Mouse (Mus musculus) olfactory bulb, adult 2 months (tissue): Measurements from ENCODE around the gene Rapgef6. TPM values are rescaled to one million over a fixed set of nuclear protein-coding genes. Genes with fewer than 3 reads are reported as not detected.

ENCODE experiments used
- H3K27ac ChIP-seq: fragments of 200-500 bp; 2 replicates; pipeline ENCODE4 v1.5.1; 2012; ENCODE audit warnings: low read depth, low read length; ENCODE audit not compliant: insufficient read depth
- H3K4me1 ChIP-seq: fragments of 200-500 bp; 2 replicates; pipeline ENCODE4 v1.6.1; 2012; ENCODE audit warnings: low read length; ENCODE audit not compliant: control insufficient read depth, insufficient read depth
- H3K4me3 ChIP-seq: fragments of 200-500 bp; 2 replicates; pipeline ENCODE4 v1.5.1; 2012; ENCODE audit warnings: mild to moderate bottlenecking, low read depth, low read length, moderate library complexity; ENCODE audit not compliant: insufficient read depth
- CTCF ChIP-seq: fragments of 200-500 bp; IDR thresholded peaks from 2 replicates; pipeline ENCODE4 v1.5.1; 2012; ENCODE audit warnings: low read depth, mild to moderate bottlenecking, low read length, moderate library complexity; ENCODE audit not compliant: insufficient read depth
- POLR2A ChIP-seq: fragments of 200-500 bp; IDR thresholded peaks from 2 replicates; pipeline ENCODE4 v1.6.1; 2012; ENCODE audit warnings: mild to moderate bottlenecking, low read depth, low read length, moderate library complexity; ENCODE audit not compliant: insufficient read depth
- WGBS: fragments of 180-500 bp; shearing (Covaris S2); methylation state at CpG from one replicate; pipeline ENCODE4 v1.1.7; 2018; 5-methylcytosine and 5-hydroxymethylcytosine counted together
- polyA plus RNA-seq: library from polyadenylated mRNA; stranded (reverse); fragments of >200 nt; gene quantifications from 2 replicates; pipeline ENCODE4 v1.2.4, GENCODE M21; 2012; ENCODE audit warnings: low replicate concordance; ENCODE audit not compliant: missing spikeins, insufficient read depth, insufficient read length

Rapgef6 gene
- polyA plus RNA-seq, 1 experiment: not detected

GRCm38 (mm10) chr11:54731367-54731766, 208.7 kb downstream of the Rapgef6 start:
- Histone ChIP-seq H3K4me1 (peaks cover 13% of the 10 kb centered on the region), H3K27ac (no peak overlapping the region), H3K4me3 (no peak overlapping the region)
- TF ChIP-seq CTCF (no peak), POLR2A (no peak)
- 80% methylated on average over 7 of the region's 7 CpGs for WGBS

DNA sequence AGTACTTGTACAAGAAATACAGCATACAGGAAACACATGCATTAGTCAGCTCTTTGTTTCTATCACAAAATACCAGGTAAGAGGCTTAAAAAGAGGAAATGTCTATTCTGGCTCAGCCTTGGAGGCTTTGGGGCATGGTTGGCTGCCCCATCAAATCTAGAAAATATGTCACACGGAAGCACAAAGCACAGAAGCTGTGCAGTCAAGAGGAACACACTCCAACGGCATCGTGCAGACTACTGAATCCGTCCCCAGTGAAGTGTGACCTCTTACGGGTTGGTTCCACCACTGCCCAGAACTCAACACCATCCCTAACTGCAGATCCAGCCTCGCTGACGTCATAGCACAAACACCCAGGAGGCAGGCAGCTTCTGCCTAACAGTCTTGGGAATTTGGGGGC, 210.9 kb downstream of the Rapgef6 start:
- WGBS: 64% methylated on average over 7 of the region's 7 CpGs
- TF ChIP-seq POLR2A (no peak), CTCF (no peak)
- Histone ChIP-seq H3K27ac (no peak overlapping the region), H3K4me3 (no peak overlapping the region), H3K4me1 (peaks cover 10% of the 10 kb centered on the region)

GRCm38 (mm10) chr11:54735114-54735513, 212.5 kb downstream of the Rapgef6 start:
- TF ChIP-seq CTCF (no peak), POLR2A (no peak)
- Histone ChIP-seq H3K4me1 (peaks cover 10% of the 10 kb centered on the region), H3K4me3 (no peak overlapping the region), H3K27ac (no peak overlapping the region)
- WGBS: 59% methylated on average over 1 of the region's 1 CpGs

GRCm38 (mm10) chr11:54736903-54737302, 214.3 kb downstream of the Rapgef6 start:
- H3K4me3 ChIP-seq: no peak overlapping the region
- TF ChIP-seq POLR2A (no peak), CTCF (no peak)
- H3K27ac ChIP-seq: no peak overlapping the region
- peaks cover 10% of the 10 kb centered on the region for H3K4me1 ChIP-seq
- 93% methylated on average over 5 of the region's 5 CpGs for WGBS

GRCm38 (mm10) chr11:54739012-54739750, 216.5 kb downstream of the Rapgef6 start:
- WGBS: 98% methylated on average over 4 of the region's 4 CpGs
- no peak overlapping the region for H3K27ac ChIP-seq
- TF ChIP-seq CTCF (no peak), POLR2A (no peak)
- H3K4me1 ChIP-seq: peaks cover 5% of the 10 kb centered on the region
- H3K4me3 ChIP-seq: no peak overlapping the region

DNA sequence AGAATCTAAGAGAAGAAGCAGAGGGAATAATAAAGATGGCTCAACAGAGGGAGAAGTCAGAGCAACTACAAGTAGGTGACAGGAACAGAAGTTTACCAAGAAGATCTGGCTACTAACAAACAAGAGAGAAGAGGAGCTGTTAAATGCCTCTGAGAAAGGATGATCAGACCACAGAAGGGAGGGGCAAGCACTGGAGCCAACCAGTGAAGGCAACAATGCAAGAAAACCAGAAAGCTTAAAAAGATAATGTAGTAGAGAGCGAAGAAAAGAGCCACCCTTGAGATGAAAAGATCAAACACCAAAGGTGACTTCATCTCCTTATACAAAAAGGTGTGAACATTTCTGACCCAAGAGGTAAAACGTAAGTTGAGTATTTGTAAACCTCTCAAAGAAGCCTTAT, 218.7 kb downstream of the Rapgef6 start:
- Histone ChIP-seq H3K4me3 (no peak overlapping the region), H3K27ac (no peak overlapping the region), H3K4me1 (0 out of 2 replicates have a peak, but pooled peaks cover 2% of the 10 kb centered on the region)
- WGBS: 99% methylated on average over 2 of the region's 2 CpGs
- no peak for TF ChIP-seq CTCF
- no peak for TF ChIP-seq POLR2A

DNA sequence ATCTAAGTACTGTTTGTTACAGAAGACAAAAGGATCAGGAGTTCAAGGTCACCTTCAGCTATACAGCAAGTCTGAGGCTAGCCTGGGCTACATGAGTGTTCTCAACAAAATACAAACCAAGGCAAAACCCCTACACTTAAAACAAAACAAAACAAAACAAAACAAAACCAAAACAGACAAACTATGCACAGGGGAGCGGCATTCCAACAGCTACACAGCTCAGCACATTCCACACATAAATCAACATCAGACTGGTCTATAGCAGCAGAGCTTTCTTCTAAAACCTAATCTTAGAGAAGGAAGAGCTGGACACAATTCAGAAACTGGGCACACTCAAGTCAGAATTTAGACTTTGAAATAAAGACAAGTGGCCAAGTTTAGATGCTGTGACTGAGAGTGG, 221.6 kb downstream of the Rapgef6 start:
- H3K27ac ChIP-seq: no peak overlapping the region
- TF ChIP-seq CTCF: no peak
- 88% methylated on average over 1 of the region's 1 CpGs for whole genome bisulfite sequencing
- 0 out of 2 replicates have a peak, but pooled peaks cover 2% of the 10 kb centered on the region for H3K4me1 ChIP-seq
- H3K4me3 ChIP-seq: no peak overlapping the region

Other genes with a start within 250 kb of the Rapgef6 start
- 91.1 TPM in 1 of 2 replicates, not detected in the other for gene Acsl6, start 219.0 kb upstream of the Rapgef6 start, polyA plus RNA-seq
- not detected in 2 replicates for gene Meikin, start 152.2 kb upstream of the Rapgef6 start, polyA plus RNA-seq
- gene Fnip1, start 84.6 kb upstream of the Rapgef6 start, polyA plus RNA-seq: not detected in 2 replicates